Mouse (Mus musculus): Measurements from ENCODE around the gene Pycard. TPM values are rescaled to one million over a fixed set of nuclear protein-coding genes. Genes with fewer than 3 reads are reported as not detected.
A peak's percentile ranks its signal among the peaks of the same experiment; 100 is the strongest.
"Not testable (repeated sequence)": the region's sequence is repeated elsewhere in the genome, so short reads cannot be mapped to it uniquely, and the experiment has no call there.

Gene Pycard
- polyA plus RNA-seq (2012; rRNA removed) = 53.1 and 59.3 TPM in 2 replicates
- 98.3 and 132 TPM in 2 replicates for polyA plus RNA-seq (2014; fragmentation: Nextera tagmentation; extraction: Ambion mirVana)

DNA sequence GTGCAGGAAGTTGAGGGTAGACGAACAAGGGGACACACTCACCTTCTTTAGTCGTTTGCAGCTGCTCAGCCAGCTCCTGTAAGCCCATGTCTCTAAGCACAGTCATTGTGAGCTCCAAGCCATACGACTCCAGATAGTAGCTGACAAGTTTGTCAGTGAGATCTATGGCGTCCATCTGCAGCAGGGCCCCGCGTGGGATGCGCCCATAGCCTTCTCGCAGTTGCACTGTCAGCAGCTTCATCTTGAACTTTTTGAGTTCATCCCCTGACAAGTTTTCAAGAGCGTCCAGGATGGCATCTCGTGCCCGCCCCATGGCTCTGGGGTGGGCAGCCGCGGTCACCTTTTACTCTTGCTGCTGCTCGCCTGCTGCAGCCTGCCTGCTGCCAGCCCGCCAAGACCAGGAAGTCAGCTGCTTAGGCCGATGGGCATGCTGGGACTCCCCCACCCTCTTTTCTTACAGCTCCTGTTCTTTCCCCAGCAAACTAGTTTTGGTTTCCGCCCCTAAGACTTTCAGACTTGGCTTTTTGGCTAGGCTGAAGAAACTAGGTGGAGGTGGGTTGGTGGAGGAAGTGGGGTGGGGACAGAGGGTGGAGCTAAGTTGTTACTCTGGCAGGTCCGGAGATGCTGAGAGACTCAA is at the start of gene Pycard:
Gene Pycard, minus strand, starts transcription at position 527 of the 637 bp plus-strand sequence.
- peaks cover 29% of the 10 kb centered on the region for H3K36me3 ChIP-seq (ENCODE audit: control insufficient read depth, insufficient read depth, low read length)
- DNase-seq (ENCODE audit: low spot score) (peak; percentile 24), ATAC-seq (ENCODE audit: low FRiP score, low read depth) (no peak)
- H3K27ac ChIP-seq (replicated peaks; ENCODE audit: low read depth, low read length) = 0 out of 2 replicates have a peak within 1 kb of the TSS, but pooled peaks have one; percentile 33
- H3K4me1 ChIP-seq (ENCODE audit: control insufficient read depth, insufficient read depth, low read length) = peaks cover 8% of the 10 kb centered on the region
- H3K9ac ChIP-seq (ENCODE audit: low read depth, low read length, severe bottlenecking) = peak within 1 kb of the TSS; percentile 47
- TF ChIP-seq POLR2A (IDR thresholded peaks at IDR 0.05; ENCODE audit: borderline replicate concordance, extremely low read depth, insufficient read depth, insufficient read length) = no peak
- no peaks in the 10 kb centered on the region for H3K27me3 ChIP-seq (ENCODE audit: control insufficient read depth, insufficient read depth, low read length)
- 13% methylated on average over 18 of the region's 18 CpGs for WGBS
- H3K4me3 ChIP-seq (replicated peaks; ENCODE audit: low read length) = peak within 1 kb of the TSS; percentile 30
- no peaks in the 10 kb centered on the region for H3K9me3 ChIP-seq (ENCODE audit: control insufficient read depth, low read length)
- H3K4me2 ChIP-seq (replicated peaks; ENCODE audit: low read depth, low read length, severe bottlenecking) = peak within 1 kb of the TSS; percentile 53

DNA sequence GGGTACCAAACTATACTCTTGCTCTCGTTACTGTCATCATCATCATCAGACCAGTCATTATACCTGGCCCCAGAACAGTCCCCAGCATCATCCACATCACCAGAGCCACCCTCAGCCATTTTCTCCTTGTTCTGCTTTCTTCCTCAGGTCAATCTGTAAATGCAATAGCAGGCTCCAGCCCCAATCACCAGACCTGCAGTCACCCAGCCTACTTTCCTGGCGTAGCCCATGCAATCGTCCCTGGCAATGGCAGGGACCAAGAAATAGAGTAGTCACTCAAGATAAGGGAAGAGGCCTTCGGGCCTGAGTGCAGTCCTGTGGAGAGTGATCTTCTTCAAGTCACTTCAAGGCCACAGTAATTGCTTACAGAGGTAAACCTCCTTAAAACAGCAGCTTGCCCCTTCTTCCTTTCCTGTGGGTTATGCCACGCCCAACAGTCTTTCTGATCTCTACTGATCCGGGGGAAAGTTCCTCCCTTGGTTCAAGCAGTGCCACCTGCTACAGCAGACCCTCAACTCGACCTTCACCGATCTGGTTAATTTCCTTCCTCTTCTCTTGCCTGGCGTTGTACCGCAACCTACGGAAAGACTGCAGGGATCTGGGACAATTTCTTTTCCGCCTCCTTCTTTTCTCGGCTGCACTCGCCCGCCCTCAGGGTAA is 48.6 kb upstream of the Pycard start:
- H3K4me3 ChIP-seq (replicated peaks; ENCODE audit: low read length); DNase-seq (ENCODE audit: low spot score); ATAC-seq (ENCODE audit: low FRiP score, low read depth); H3K27me3 ChIP-seq (ENCODE audit: control insufficient read depth, insufficient read depth, low read length); H3K9me3 ChIP-seq (ENCODE audit: control insufficient read depth, low read length); H3K27ac ChIP-seq (replicated peaks; ENCODE audit: low read depth, low read length); H3K36me3 ChIP-seq (ENCODE audit: control insufficient read depth, insufficient read depth, low read length); H3K4me2 ChIP-seq (replicated peaks; ENCODE audit: low read depth, low read length, severe bottlenecking); H3K9ac ChIP-seq (ENCODE audit: low read depth, low read length, severe bottlenecking); H3K4me1 ChIP-seq (ENCODE audit: control insufficient read depth, insufficient read depth, low read length): not testable (repeated sequence)
- WGBS = 75% methylated on average over 15 of the region's 15 CpGs

DNA sequence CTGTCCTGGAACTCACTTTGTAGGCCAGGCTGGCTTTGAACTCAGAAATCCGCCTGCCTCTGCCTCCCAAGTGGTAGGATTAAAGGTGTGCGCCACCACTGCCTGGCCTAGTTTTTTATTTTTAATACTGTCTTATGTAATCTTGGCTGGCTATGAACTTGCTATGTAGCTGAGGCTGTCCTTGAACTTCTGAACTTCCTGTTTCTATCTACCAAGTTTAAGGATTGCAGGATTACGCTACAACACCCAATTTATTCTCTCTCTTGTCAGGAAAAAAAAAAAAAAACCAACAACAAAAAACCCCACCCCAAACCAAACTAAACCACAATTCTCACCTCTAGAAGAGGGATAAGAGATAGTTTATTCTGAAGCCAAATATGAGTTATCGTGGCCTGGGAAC is 39.9 kb upstream of the Pycard start:
- WGBS = 91% methylated on average over 4 of the region's 4 CpGs
- no peak overlapping the region for H3K4me3 ChIP-seq (replicated peaks; ENCODE audit: low read length)

DNA sequence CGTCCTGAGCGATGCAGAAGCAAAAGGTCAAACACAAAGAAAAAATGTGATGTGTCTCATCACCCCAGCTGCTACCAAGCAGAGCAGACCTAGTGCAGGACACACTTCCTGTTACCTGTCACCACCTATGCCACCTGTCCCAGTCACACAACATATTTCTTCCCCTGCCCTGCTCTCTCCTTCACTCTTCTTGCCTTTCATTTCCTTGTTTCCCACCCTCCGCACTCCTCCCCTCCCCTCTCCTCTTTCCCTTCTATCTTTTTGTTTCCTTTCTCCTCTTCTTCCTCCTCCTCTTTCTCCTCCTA is 39.3 kb upstream of the Pycard start:
- H3K27me3 ChIP-seq (ENCODE audit: control insufficient read depth, insufficient read depth, low read length) = no peaks in the 10 kb centered on the region
- WGBS = 88% methylated on average over 3 of the region's 3 CpGs
- no peak for TF ChIP-seq POLR2A (IDR thresholded peaks at IDR 0.05; ENCODE audit: borderline replicate concordance, extremely low read depth, insufficient read depth, insufficient read length)
- H3K4me1 ChIP-seq (ENCODE audit: control insufficient read depth, insufficient read depth, low read length) = no peaks in the 10 kb centered on the region
- no peak overlapping the region for H3K9ac ChIP-seq (ENCODE audit: low read depth, low read length, severe bottlenecking)
- no peak overlapping the region for H3K27ac ChIP-seq (replicated peaks; ENCODE audit: low read depth, low read length)
- no peak overlapping the region for H3K4me2 ChIP-seq (replicated peaks; ENCODE audit: low read depth, low read length, severe bottlenecking)
- ATAC-seq (ENCODE audit: low FRiP score, low read depth) (no peak), DNase-seq (ENCODE audit: low spot score) (no peak)
- no peaks in the 10 kb centered on the region for H3K36me3 ChIP-seq (ENCODE audit: control insufficient read depth, insufficient read depth, low read length)
- no peak overlapping the region for H3K4me3 ChIP-seq (replicated peaks; ENCODE audit: low read length)
- no peaks in the 10 kb centered on the region for H3K9me3 ChIP-seq (ENCODE audit: control insufficient read depth, low read length)

More for the DNA sequence above, 39.9 kb upstream of the Pycard start:
- no peak overlapping the region for H3K4me2 ChIP-seq (replicated peaks; ENCODE audit: low read depth, low read length, severe bottlenecking)
- H3K9me3 ChIP-seq (ENCODE audit: control insufficient read depth, low read length) = no peaks in the 10 kb centered on the region
- H3K27ac ChIP-seq (replicated peaks; ENCODE audit: low read depth, low read length) = no peak overlapping the region
- H3K4me1 ChIP-seq (ENCODE audit: control insufficient read depth, insufficient read depth, low read length) = no peaks in the 10 kb centered on the region
- no peak overlapping the region for H3K9ac ChIP-seq (ENCODE audit: low read depth, low read length, severe bottlenecking)
- no peak for DNase-seq (ENCODE audit: low spot score)
- H3K36me3 ChIP-seq (ENCODE audit: control insufficient read depth, insufficient read depth, low read length) = no peaks in the 10 kb centered on the region
- ATAC-seq (ENCODE audit: low FRiP score, low read depth) = no peak
- no peak for TF ChIP-seq POLR2A (IDR thresholded peaks at IDR 0.05; ENCODE audit: borderline replicate concordance, extremely low read depth, insufficient read depth, insufficient read length)
- no peaks in the 10 kb centered on the region for H3K27me3 ChIP-seq (ENCODE audit: control insufficient read depth, insufficient read depth, low read length)

DNA sequence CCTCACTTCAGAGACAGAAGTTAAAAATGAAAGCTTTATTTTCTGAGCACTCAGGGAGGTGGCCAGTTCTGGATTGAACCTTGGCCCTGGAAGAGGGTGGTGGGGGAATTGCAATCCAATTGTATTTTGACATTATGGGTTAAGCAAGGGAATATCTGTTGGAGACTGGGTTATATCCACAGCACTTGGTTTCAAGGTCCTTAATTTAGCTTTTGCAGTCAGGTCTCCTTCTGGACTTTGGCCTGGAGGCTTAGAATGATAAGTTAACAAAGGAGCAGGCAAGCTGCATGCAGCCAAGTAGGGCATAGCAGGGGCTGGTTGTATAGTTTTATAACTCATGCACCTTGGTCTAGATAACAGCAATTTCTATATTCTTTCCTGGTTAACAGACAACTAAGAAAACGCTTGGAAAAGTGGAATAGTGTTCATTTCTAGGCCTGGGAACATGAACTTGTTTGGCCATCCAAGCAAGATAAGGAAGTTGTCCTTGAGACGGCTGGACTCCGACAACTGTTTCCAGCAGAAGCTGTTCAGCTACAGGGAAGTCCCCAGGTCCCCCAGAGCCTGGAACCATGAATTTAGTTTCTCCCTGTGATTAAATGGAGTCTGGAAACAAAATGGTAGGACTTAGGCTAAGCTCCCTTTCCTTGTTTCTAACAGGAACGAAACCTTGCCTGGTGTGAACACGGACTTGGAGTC is 38.8 kb upstream of the Pycard start:
- Histone ChIP-seq H3K36me3 (ENCODE audit: control insufficient read depth, insufficient read depth, low read length) (no peaks in the 10 kb centered on the region), H3K4me3 (replicated peaks; ENCODE audit: low read length) (no peak overlapping the region), H3K27me3 (ENCODE audit: control insufficient read depth, insufficient read depth, low read length) (no peaks in the 10 kb centered on the region), H3K4me2 (replicated peaks; ENCODE audit: low read depth, low read length, severe bottlenecking) (no peak overlapping the region), H3K27ac (replicated peaks; ENCODE audit: low read depth, low read length) (no peak overlapping the region), H3K4me1 (ENCODE audit: control insufficient read depth, insufficient read depth, low read length) (no peaks in the 10 kb centered on the region), H3K9me3 (ENCODE audit: control insufficient read depth, low read length) (no peaks in the 10 kb centered on the region), H3K9ac (ENCODE audit: low read depth, low read length, severe bottlenecking) (no peak overlapping the region)
- DNase-seq (ENCODE audit: low spot score) (no peak), ATAC-seq (ENCODE audit: low FRiP score, low read depth) (no peak)
- TF ChIP-seq POLR2A (IDR thresholded peaks at IDR 0.05; ENCODE audit: borderline replicate concordance, extremely low read depth, insufficient read depth, insufficient read length) = no peak
- WGBS = 94% methylated on average over 5 of the region's 5 CpGs
